Mouse (Mus musculus) ES-E14 (cell line): ENCODE measurements at regions not wholly inside any gene's neighbourhood (a gene's known extent, or its start where the extent isn't known, plus 50 kb on each side); places are given as distances from the start of the nearest gene placed in this dataset.

Experiments
- DNase-seq: peaks from one replicate; pipeline ENCODE4 v3.0.0-alpha.2; 2013; ENCODE audit warnings: low read depth, low spot score
- H3K27ac ChIP-seq: 2 replicates; pipeline ENCODE4 v1.5.1; 2012; ENCODE audit warnings: low read depth, mild to moderate bottlenecking, low read length, moderate library complexity, mixed read lengths; ENCODE audit not compliant: poor library complexity, insufficient read depth, severe bottlenecking
- H3K36me3 ChIP-seq: 2 replicates; pipeline ENCODE4 v1.6.1; 2012; ENCODE audit warnings: mild to moderate bottlenecking, low read length, moderate library complexity, mixed read lengths; ENCODE audit not compliant: control insufficient read depth, poor library complexity, insufficient read depth, severe bottlenecking
- H3K4me1 ChIP-seq, 2 experiments: fragments of 150-350 bp in 1 of 2; sonication (generic) in 1 of 2; 2 replicates each; pipeline ENCODE4 v1.6.1; 2012; ENCODE audit warnings: low read length in 2 of 2, mild to moderate bottlenecking in 1 of 2, mixed read lengths in 1 of 2; ENCODE audit not compliant: control insufficient read depth in 2 of 2, insufficient read depth in 2 of 2, poor library complexity in 1 of 2
- H3K4me3 ChIP-seq, 2 experiments: fragments of 150-350 bp in 1 of 2; sonication (generic) in 1 of 2; 2 replicates each; pipeline ENCODE4 v1.5.1; 2012; ENCODE audit warnings: low read length in 2 of 2, low read depth in 1 of 2, mild to moderate bottlenecking in 1 of 2, mixed read lengths in 1 of 2; ENCODE audit not compliant: insufficient read depth in 1 of 2, poor library complexity in 1 of 2, severe bottlenecking in 1 of 2
- H3K9ac ChIP-seq: 2 replicates; pipeline ENCODE4 v1.6.1; 2012; ENCODE audit warnings: low read depth, mild to moderate bottlenecking, low read length, mixed read lengths; ENCODE audit not compliant: poor library complexity, insufficient read depth, severe bottlenecking
- H3K9me3 ChIP-seq: fragments of 150-350 bp; sonication (generic); 2 replicates; pipeline ENCODE4 v1.6.1; 2012; ENCODE audit warnings: low read depth, mild to moderate bottlenecking, low read length; ENCODE audit not compliant: control insufficient read depth, insufficient read depth
- CHD2 ChIP-seq: IDR thresholded peaks from 2 replicates; pipeline ENCODE4 v1.6.1; 2014; ENCODE audit warnings: mild to moderate bottlenecking, low read depth, low read length, inconsistent platforms
- HCFC1 ChIP-seq: IDR thresholded peaks from 2 replicates; pipeline ENCODE4 v1.6.1; 2012; ENCODE audit warnings: low read length, inconsistent platforms, borderline replicate concordance; ENCODE audit not compliant: insufficient read depth
- MAFK ChIP-seq: IDR thresholded peaks from 2 replicates; pipeline ENCODE4 v1.6.1; 2014; ENCODE audit warnings: mild to moderate bottlenecking, low read depth, low read length, inconsistent platforms; ENCODE audit not compliant: insufficient read depth
- ZC3H11A ChIP-seq: IDR thresholded peaks from 2 replicates; pipeline ENCODE4 v1.6.1; 2012; ENCODE audit warnings: low read depth, mild to moderate bottlenecking, inconsistent platforms, low read length, borderline replicate concordance
- in situ Hi-C, 2 experiments: fragments of 600-800 bp; cut with MboI; formaldehyde crosslinking; loops; one replicate each; pipeline ENCODE4 v1.15.1; 2025; ENCODE audit warnings: low sequenced_read_pairs in 2 of 2, inconsistent platforms in 1 of 2; ENCODE audit not compliant: unreplicated experiment in 2 of 2

DNA sequence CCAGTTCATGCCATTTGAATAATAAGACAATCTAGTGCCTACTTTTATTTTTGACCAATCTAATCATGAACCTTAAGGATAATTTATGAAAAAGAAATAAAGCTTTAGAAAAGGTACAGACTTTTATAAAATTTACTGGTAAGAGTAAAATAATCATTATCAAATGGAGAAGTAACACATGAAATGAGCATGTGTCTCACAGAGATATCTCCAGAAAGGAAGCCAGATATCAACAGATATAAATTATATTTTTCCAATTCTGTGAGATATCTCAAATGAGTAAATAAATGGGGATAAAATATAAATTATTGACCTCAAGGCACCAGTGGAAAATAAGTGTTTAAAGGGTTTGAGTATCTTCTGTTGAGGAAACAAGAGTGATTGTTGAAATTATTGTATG lies 1085.6 kb upstream of the Nudt12 start:
- in situ Hi-C loops: no loop called here

More for the DNA sequence above, 1085.6 kb upstream of the Nudt12 start:
- Histone ChIP-seq H3K9ac (no peak overlapping the region), H3K4me1 (no peaks in the 10 kb centered on the region), H3K36me3 (no peaks in the 10 kb centered on the region), H3K9me3 (no peaks in the 10 kb centered on the region), H3K4me3 (no peak overlapping the region), H3K27ac (no peak overlapping the region)
- TF ChIP-seq HCFC1 (no peak), ZC3H11A (no peak), MAFK (no peak), CHD2 (no peak)
- no peak for DNase-seq
